Mouse (Mus musculus): ENCODE measurements around the gene Akr1cl. TPM values are rescaled to one million over a fixed set of nuclear protein-coding genes. Genes with fewer than 3 reads are reported as not detected.

Gene Akr1cl
- polyA plus RNA-seq, 1 experiment from 2014 or later = 0.26 TPM

DNA sequence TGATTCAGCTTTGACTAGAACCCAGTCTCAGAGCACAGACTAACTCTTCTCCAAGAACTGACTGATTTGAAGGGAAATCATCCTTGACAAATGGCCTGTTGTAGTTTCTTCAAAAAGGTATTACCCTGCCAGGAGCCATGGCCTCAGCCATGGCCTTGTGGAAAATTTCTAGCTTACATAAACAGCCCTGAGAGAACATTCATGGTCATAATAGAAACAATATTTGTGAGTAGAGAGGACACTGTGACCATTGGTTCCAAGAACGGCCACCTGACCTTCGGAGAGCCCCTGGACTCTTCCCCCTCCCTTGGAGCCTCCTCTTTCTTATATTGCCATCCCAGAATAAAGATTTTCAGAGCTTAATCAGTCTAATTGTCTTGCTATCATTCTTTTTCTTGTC lies 10.9 kb upstream of the Akr1cl start:
- H3K4me3 ChIP-seq = no peak overlapping the region
- no peaks in the 10 kb centered on the region for H3K9me3 ChIP-seq
- H3K4me1 ChIP-seq = no peaks in the 10 kb centered on the region
- no peak for ATAC-seq (ENCODE audit: borderline replicate concordance, extremely low read depth, low FRiP score, low TSS enrichment)
- H3K27me3 ChIP-seq = no peaks in the 10 kb centered on the region
- no peak overlapping the region for H3K4me2 ChIP-seq
- H3K9ac ChIP-seq = no peak overlapping the region
- 77% methylated on average over 2 of the region's 2 CpGs for WGBS
- no peak overlapping the region for H3K27ac ChIP-seq
- no peaks in the 10 kb centered on the region for H3K36me3 ChIP-seq

DNA sequence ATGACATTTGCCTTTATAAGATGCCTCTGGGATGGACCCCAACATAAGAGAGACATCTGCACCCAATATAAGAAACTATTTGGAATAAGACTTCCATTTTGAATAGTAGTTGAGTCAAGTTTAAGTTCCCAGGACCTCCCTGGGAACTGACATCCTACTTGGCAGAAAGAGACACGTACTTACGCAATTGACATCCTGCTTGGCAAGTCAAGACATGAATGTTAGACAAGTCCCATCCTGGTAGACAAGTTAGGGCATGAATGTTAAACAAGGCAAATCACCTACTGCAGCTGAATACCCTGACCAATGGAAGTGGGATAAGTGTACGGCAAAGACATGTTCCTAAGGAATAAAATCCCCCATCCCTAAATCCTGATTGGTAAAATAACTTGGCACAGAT lies 9.3 kb upstream of the Akr1cl start:
- Histone ChIP-seq H3K27me3 (no peaks in the 10 kb centered on the region), H3K4me1 (no peaks in the 10 kb centered on the region), H3K4me3 (no peak overlapping the region), H3K9me3 (no peaks in the 10 kb centered on the region), H3K9ac (no peak overlapping the region), H3K4me2 (no peak overlapping the region), H3K27ac (no peak overlapping the region), H3K36me3 (no peaks in the 10 kb centered on the region)
- WGBS = 81% methylated on average over 3 of the region's 3 CpGs
- no peak for ATAC-seq (ENCODE audit: borderline replicate concordance, extremely low read depth, low FRiP score, low TSS enrichment)

DNA sequence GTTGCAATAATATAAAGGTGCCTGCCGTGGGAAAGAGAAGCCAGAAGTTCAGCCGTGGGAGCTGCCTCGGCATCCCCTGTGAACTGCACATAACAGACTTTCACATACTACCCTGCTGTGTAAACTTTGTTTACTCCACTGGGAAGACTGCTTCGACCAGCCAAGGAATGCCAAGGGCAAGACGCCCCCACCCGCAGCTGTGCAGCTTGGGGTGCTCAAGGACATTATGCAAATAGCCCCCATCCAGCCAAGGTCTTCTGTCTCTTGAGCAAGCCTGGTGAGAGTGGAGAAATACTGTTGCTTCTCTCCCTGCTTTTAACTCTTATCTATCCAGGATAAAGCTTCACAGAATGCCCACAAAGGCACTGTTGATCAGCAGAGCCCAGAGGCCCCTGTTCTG lies 8.2 kb upstream of the Akr1cl start:
- H3K4me1 ChIP-seq = no peaks in the 10 kb centered on the region
- no peak overlapping the region for H3K4me3 ChIP-seq
- H3K36me3 ChIP-seq = no peaks in the 10 kb centered on the region
- H3K9ac ChIP-seq = no peak overlapping the region
- H3K27ac ChIP-seq = no peak overlapping the region
- H3K4me2 ChIP-seq = no peak overlapping the region
- H3K27me3 ChIP-seq = no peaks in the 10 kb centered on the region
- WGBS = 57% methylated on average over 6 of the region's 6 CpGs
- no peak for ATAC-seq (ENCODE audit: borderline replicate concordance, extremely low read depth, low FRiP score, low TSS enrichment)
- H3K9me3 ChIP-seq = no peaks in the 10 kb centered on the region

DNA sequence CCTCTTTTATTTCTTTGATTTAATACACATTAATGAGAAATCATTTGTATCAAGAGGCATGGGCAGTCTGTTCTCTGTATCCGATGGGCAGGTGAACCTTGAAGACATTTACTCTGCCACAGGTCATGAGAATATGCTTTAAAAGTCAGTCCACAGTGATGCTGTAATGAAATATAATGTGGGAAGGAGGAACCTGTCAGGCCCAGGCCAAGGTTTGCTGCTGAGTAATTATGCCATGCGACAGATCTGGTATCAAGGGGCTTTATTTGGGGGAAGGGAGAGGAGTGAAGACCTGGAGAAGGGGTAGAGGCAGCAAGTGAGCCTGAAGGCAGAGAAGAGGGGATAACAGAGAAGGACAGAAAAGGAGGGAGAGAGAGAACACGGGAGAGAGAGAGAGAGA lies 7.1 kb upstream of the Akr1cl start:
- H3K4me1 ChIP-seq = no peaks in the 10 kb centered on the region
- ATAC-seq (ENCODE audit: borderline replicate concordance, extremely low read depth, low FRiP score, low TSS enrichment) = no peak
- H3K27me3 ChIP-seq = no peaks in the 10 kb centered on the region
- no peak overlapping the region for H3K4me3 ChIP-seq
- H3K27ac ChIP-seq = no peak overlapping the region
- H3K4me2 ChIP-seq = no peak overlapping the region
- no peaks in the 10 kb centered on the region for H3K9me3 ChIP-seq
- H3K9ac ChIP-seq = no peak overlapping the region
- 58% methylated on average over 3 of the region's 3 CpGs for WGBS
- H3K36me3 ChIP-seq = no peaks in the 10 kb centered on the region

DNA sequence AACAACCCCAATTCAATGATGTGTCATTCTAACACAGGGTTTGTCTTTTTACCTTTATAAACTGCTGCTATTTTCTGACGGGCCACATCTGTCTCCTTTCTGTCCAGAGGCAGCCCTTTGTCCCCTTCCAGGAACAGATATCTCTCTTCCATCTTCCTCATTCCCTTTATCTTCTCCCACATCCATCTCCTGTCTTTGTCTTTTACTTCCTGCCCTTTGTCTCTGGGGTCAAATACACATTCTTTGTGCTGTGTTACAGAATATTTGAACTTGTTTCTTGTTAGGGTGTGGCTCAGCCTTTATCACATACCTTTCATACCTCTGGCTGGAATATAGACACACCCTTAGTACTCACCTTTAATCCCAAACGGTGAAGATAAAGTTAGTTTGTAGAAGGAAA lies 5.0 kb upstream of the Akr1cl start:
- ATAC-seq (ENCODE audit: borderline replicate concordance, extremely low read depth, low FRiP score, low TSS enrichment) = no peak
- H3K4me3 ChIP-seq = no peak overlapping the region

DNA sequence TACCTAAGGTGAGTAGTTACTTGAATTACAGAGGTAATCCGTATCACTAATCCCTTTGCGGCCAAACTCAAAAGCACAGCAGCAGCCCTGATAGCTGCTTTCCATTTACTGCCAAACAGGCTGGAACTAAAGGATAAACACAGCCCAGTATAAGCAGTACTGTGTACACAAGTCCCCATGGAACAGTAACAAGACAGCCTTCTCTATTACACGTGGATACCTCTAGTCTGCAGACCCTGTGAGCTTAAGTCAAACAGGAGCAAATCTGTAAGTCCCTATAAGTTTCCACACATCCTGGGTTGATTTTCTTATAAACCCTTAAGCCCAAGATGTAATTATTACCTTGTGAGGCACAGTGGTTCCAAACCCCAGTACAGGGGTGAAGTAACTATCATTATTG lies 3.0 kb upstream of the Akr1cl start:
- Histone ChIP-seq H3K4me3 (no peak overlapping the region), H3K4me2 (no peak overlapping the region), H3K36me3 (no peaks in the 10 kb centered on the region), H3K27ac (no peak overlapping the region), H3K27me3 (no peaks in the 10 kb centered on the region), H3K9me3 (no peaks in the 10 kb centered on the region), H3K9ac (no peak overlapping the region), H3K4me1 (no peaks in the 10 kb centered on the region)
- ATAC-seq (ENCODE audit: borderline replicate concordance, extremely low read depth, low FRiP score, low TSS enrichment) = no peak
- WGBS = 34% methylated on average over 3 of the region's 3 CpGs

More for the DNA sequence above, 5.0 kb upstream of the Akr1cl start:
- Histone ChIP-seq H3K27me3 (no peaks in the 10 kb centered on the region), H3K9ac (no peak overlapping the region), H3K4me1 (no peaks in the 10 kb centered on the region), H3K36me3 (no peaks in the 10 kb centered on the region), H3K4me2 (no peak overlapping the region), H3K9me3 (no peaks in the 10 kb centered on the region), H3K27ac (no peak overlapping the region)
- WGBS = 22% methylated on average over 2 of the region's 2 CpGs

DNA sequence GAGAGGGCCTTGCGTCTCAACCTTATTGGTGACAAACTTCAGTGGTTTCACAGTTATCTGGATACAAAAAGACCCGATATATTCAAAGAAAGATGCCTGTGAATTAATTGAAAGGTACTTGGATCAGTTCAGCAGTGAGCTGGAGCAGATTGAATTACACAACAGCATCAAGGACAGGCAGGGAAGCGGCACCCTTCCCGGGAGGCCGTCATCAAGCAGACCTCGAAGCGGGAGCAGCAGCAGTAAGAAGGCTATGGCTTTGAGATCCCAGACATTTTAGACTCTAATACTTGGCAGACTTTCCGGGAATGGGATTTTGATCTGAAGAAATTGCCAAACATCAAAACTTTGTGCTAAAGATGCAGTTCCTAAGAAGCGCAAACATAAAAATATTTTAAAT lies 4.4 kb downstream of the Akr1cl start:
- Histone ChIP-seq H3K27ac (no peak overlapping the region), H3K4me3 (no peak overlapping the region), H3K9ac (no peak overlapping the region), H3K4me1 (no peaks in the 10 kb centered on the region), H3K27me3 (no peaks in the 10 kb centered on the region), H3K4me2 (no peak overlapping the region), H3K36me3 (no peaks in the 10 kb centered on the region), H3K9me3 (no peaks in the 10 kb centered on the region)
- 68% methylated on average over 9 of the region's 9 CpGs for WGBS
- ATAC-seq (ENCODE audit: borderline replicate concordance, extremely low read depth, low FRiP score, low TSS enrichment) = no peak

DNA sequence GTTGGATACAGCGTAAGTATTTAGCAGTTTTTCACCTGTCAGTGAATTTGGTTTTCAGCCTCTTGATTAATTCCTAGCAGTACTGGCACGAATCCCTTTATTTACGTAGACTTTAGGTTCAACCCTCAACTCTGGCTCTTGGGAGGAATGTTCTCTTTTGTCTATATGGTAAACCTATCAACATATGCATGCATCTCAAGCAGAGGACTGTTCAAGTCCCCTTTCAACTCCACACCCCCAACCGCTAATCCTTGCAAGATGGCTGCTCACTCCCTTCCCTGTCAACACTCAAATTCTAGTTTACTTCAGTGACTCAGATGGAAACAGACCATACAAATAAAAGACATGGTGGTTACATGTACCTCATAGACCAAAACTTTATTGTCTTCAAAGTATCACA lies 19.8 kb downstream of the Akr1cl start:
- no peak for ATAC-seq (ENCODE audit: borderline replicate concordance, extremely low read depth, low FRiP score, low TSS enrichment)
- Histone ChIP-seq H3K36me3 (no peaks in the 10 kb centered on the region), H3K9ac (no peak overlapping the region), H3K9me3 (no peaks in the 10 kb centered on the region), H3K4me2 (no peak overlapping the region), H3K4me1 (no peaks in the 10 kb centered on the region), H3K4me3 (no peak overlapping the region), H3K27me3 (no peaks in the 10 kb centered on the region), H3K27ac (no peak overlapping the region)
- 73% methylated on average over 4 of the region's 4 CpGs for WGBS

DNA sequence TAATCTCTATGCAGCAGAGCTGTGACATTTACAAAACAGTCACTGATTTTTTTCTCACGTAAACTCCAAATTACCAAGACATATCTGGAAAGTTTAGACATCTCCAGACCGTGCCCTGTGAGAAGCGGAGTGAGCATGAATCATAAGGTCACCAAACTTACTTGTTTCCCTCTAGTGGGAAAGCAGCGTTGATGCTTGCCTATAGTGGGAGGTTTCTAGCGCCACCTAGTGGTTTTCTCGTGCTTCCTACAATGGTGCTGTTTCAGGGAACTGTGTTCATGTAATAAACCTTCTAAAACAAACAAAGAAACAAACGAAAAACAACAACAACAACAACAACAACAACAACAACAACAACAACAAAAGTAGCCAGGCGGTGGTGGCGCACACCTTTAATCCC lies 22.4 kb downstream of the Akr1cl start:
- no peaks in the 10 kb centered on the region for H3K4me1 ChIP-seq
- no peaks in the 10 kb centered on the region for H3K27me3 ChIP-seq
- H3K4me3 ChIP-seq = no peak overlapping the region
- no peak for ATAC-seq (ENCODE audit: borderline replicate concordance, extremely low read depth, low FRiP score, low TSS enrichment)
- H3K9ac ChIP-seq = no peak overlapping the region
- 7% methylated on average over 9 of the region's 9 CpGs for WGBS
- H3K36me3 ChIP-seq = no peaks in the 10 kb centered on the region
- H3K4me2 ChIP-seq = no peak overlapping the region
- H3K27ac ChIP-seq = no peak overlapping the region
- H3K9me3 ChIP-seq = no peaks in the 10 kb centered on the region

DNA sequence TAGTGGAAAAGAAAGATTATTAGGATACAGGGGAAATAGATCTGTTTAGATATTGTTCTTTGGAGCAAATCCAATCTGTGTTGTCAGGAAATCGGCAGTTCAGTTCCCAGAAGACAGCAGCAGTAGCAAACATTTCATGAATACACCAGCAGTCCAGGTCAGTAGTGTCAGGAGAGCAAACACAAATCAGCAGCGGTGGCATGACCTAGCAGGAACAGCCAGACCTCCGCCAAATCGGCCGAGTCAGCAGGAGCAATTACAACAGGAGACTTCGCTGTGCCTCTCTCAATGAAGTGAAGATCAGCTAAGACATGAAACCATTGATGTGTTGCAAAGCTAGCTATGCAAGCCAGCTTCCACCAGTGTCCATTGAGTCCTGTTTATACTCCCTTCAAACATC lies 27.0 kb downstream of the Akr1cl start:
- no peak overlapping the region for H3K27ac ChIP-seq
- no peak overlapping the region for H3K4me2 ChIP-seq
- no peak overlapping the region for H3K4me3 ChIP-seq
- H3K4me1 ChIP-seq = no peaks in the 10 kb centered on the region
- no peak for ATAC-seq (ENCODE audit: borderline replicate concordance, extremely low read depth, low FRiP score, low TSS enrichment)
- 81% methylated on average over 6 of the region's 6 CpGs for WGBS
- no peaks in the 10 kb centered on the region for H3K9me3 ChIP-seq
- no peak overlapping the region for H3K9ac ChIP-seq
- no peaks in the 10 kb centered on the region for H3K27me3 ChIP-seq
- H3K36me3 ChIP-seq = no peaks in the 10 kb centered on the region

DNA sequence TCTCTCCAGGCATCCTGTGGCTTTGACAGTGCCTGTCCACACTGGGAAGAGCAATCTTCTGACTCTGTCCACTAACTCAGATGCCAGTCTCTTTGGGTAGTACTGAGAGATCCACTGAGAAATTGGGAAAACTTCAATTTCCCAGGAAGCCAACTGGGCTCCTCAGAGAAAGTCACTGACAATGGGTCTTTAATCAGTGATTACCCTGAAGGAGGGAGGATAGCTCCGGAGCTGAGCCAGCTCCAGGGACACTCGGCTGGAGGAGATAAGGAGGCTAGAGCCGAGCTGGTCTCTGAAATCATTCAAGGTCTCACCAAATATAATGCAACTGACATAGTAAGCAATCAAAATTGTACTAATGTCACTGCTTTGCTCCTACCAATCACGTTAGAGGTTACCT lies 28.0 kb downstream of the Akr1cl start:
- Histone ChIP-seq H3K27me3 (no peaks in the 10 kb centered on the region), H3K9ac (no peak overlapping the region), H3K9me3 (no peaks in the 10 kb centered on the region), H3K4me1 (no peaks in the 10 kb centered on the region), H3K27ac (no peak overlapping the region), H3K4me3 (no peak overlapping the region), H3K4me2 (no peak overlapping the region), H3K36me3 (no peaks in the 10 kb centered on the region)
- WGBS = 50% methylated on average over 4 of the region's 4 CpGs
- no peak for ATAC-seq (ENCODE audit: borderline replicate concordance, extremely low read depth, low FRiP score, low TSS enrichment)

DNA sequence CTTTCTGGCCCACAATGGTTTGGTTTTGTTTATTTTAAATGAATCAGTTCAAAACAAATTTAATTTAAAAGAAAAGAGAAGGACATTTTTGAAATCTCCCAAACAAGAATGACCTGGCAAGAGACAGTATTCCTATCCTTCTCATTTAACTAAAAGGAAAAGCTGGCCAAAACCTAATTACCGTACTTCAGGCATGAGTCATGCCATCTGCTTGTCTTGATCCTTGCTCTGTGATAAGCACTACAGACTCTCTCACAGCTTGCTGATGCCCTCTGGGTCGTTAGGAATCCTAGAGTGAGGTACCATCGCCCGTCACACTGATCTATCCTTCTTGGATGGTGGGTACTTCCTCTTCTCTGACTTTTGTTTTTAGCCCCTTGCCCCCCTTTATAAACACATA lies 39.4 kb downstream of the Akr1cl start:
- Histone ChIP-seq H3K4me1 (no peaks in the 10 kb centered on the region), H3K27ac (no peak overlapping the region), H3K4me3 (no peak overlapping the region), H3K9ac (no peak overlapping the region), H3K27me3 (no peaks in the 10 kb centered on the region), H3K9me3 (no peaks in the 10 kb centered on the region), H3K36me3 (no peaks in the 10 kb centered on the region), H3K4me2 (no peak overlapping the region)
- no peak for ATAC-seq (ENCODE audit: borderline replicate concordance, extremely low read depth, low FRiP score, low TSS enrichment)
- 67% methylated on average over 4 of the region's 4 CpGs for WGBS

DNA sequence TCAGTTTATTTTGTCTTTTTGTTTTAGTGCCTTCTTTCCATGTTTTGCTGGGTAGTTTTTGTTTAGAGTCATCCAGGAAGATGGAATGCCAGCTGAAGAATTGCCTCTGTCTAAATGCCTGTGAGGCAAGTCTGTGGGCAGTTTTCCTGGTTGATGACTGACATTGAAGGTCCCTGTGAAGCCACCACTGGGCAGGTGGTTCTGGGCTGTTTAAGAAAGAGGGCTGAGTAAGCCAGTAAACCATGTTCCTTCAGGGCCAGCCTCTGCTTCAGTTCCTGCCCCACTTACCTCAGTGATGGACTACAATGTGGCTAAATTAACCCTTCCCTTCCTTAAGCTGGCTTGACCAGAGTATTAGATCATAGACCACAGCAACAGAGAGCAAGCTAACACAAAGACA lies 44.4 kb downstream of the Akr1cl start:
- Histone ChIP-seq H3K4me1 (no peaks in the 10 kb centered on the region), H3K27ac (no peak overlapping the region), H3K9ac (no peak overlapping the region), H3K4me2 (no peak overlapping the region), H3K27me3 (no peaks in the 10 kb centered on the region), H3K4me3 (no peak overlapping the region), H3K9me3 (no peaks in the 10 kb centered on the region), H3K36me3 (no peaks in the 10 kb centered on the region)
- no peak for ATAC-seq (ENCODE audit: borderline replicate concordance, extremely low read depth, low FRiP score, low TSS enrichment)

All from lung, embryonic 15.5 days (tissue).